Mouse (Mus musculus) CD4-positive helper T cell, adult 2 months (primary cell): ENCODE measurements around the gene Doc2g.
"Not testable (repeated sequence)": the region's sequence is repeated elsewhere in the genome, so short reads cannot be mapped to it uniquely, and the experiment has no call there.

Experiments
- DNase-seq: peaks from one replicate; pipeline ENCODE4 v3.0.0-alpha.2; 2012; ENCODE audit warnings: low read depth, missing footprints, low spot score

Doc2g gene

DNA sequence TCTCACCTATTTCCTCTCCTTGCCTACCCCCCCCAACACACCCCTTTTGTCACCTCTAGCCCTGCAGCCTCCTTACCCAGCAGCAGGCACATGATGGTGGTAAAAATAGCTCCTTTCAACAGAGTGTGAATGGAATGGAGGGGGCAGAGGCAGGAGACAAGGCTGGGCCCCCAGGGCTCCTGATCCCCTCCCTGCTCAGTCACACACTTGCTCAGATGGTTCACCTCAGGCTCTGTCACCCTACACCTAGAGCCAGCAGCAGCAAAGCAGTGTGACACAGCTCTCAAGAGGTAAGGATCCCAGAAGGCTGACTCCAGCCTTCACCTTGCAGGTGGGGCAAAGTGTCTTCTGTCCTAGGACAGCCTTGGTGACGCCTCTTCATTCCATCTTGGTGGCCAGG is at the start of gene Doc2g:
TSS of gene Doc2g (plus strand) at position 202 of the 400 bp plus-strand sequence.
- no peak for DNase-seq

DNA sequence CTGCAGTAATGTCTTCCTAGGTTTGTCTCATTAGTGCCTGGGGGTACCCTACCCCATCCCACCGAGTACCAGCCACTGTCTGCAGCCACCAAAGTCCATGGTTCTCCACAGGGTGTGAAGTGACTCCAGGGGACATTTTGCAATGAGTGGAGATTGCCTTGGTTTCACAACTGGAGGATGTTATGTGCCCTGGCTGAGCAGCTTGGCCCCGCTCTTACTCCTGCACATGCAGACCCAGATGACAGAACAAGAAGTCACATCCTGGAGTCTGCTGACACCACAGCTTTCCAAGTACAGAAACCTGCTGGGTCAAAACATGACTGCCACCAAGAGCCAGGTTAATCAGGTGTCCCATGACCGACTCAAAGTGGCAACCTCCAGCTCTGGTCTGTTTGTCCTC is 48.1 kb upstream of the Doc2g start:
- no peak for DNase-seq

DNA sequence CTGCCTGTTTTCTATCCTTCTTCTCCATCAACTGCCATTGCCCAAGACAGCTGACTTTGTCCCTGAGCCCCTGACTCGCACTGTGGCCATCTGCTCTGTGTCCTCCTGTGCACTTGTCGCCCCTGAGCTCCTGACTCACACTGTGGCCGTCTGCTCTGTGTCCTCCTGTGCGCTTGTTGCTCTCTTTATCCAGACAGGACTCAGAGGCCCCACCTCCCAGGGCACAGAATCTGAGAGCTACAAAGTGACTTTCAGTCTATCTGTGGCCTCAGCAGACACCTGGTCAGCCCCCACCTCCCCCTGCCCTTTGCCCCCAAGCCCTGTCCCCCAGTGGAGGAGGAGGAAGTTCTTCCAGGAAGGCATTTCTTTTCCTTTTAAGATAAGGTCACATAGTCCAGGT is 47.3 kb upstream of the Doc2g start:
- DNase-seq = no peak

DNA sequence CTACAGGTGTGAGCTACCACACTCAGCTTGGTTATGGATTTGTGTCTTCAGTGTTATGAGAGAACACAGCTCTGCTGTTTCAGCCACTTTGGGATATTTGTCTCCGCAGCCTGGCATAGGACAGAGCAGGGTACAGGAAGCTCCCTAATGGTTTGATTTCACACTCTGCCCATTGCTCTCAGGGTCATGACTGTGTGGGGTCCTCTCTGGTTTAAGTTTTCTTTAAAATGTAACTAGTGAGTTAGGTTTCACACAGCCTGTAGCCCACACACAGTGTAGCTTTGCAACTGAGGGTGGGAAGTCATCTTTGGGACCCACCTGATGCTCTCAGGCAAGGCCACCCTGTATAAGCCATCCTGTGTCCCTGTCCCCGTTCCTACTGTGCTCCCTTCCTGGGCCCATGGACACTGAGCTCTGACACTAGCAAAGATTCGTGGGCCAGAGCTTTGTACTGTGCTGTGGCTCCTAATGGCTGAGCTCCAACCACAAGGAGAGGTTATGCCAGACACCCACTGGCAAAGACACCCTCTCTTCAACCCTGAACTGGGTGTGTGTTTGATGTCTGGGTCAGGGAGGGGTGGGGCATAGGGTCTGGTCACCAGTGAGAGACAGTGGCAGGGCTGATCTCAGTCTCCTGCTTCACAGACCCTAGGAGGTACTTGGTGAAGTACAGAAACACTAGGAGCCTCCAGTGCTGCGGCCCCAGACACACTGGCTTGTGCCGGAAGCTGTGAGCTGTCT is 45.6 kb upstream of the Doc2g start:
- DNase-seq = not testable (repeated sequence)

DNA sequence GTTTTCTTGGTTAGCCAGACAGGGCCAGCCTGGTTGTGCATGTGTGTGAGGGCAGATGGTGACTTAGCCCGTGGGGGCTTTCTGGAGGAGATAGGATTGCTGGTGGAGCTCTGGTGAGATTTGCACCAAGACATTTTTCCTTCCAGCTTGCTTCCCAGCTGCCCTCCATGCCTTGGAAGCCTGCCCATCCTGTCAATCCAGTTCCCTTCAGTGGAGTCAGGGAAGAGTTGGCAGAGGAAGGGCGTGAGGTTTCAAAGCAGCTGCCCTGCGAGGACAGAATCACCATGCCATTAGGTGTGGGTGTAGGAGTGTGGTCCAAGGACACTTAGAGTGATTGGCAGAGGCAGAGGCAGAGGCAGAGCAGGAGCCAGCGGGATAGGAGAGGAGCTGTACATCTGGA is 44.6 kb upstream of the Doc2g start, which contains the start of gene Aldh3b3:
TSS of gene Aldh3b3 (plus strand) at position 176 of the 400 bp plus-strand sequence.
- no peak for DNase-seq

DNA sequence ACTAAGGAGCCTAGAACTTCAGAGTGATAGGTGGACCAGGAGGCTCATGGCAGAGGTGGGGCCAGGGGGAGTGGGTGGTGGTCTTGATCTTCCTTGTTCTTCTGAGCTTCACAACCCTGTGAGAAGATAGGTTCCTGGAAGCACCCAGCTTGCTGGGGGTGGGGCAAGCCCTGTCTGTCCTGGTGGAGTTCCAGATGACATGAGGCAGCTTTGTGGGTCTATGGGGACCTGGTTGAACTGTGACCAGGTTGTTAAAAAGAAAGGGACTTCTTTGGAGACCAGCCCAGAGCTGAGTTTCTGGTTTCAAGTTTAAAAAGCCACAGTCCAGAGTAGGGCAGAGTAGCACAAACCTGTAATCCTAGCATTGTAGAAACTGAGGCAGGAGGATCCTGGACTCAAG is 44.1 kb upstream of the Doc2g start:
- DNase-seq = no peak

DNA sequence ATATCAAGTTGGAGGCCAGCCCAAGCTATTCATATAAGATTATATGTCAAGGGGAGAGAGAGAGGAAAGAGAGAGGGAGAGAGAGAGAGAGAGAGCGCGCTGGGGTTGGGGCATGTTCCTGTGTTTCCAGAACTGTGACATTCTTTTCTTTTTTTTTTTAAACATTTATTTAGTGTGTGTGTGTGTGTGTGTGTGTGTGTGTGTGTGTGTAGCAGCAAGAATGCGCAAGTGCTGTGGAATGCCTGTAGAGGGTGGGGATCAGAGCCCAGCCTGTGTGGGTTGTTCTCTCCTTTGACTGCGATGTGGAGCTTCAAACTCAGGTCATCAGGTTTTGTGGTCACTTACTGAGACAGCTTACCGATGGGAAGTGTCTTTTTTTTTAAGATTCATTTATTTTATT is 42.9 kb upstream of the Doc2g start:
- no peak for DNase-seq

DNA sequence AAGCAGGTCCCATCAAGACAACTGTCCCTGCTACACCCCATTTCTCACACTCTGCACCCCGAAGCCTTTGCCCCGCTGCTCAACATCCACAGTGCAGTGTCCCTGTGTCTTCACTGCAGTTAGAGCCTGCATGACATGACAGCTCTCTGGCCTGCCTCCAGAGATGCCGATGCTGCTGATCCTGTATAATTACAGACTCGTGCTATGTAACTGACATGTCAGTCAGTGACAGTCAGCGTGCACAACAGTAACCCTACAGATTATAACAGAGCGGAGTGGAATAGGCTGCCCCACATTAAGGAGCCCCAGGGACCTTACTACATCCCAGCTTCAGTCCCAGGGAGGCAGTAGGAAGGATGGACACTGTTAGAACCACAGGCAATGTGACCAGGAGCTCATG is 41.3 kb upstream of the Doc2g start:
- DNase-seq = not testable (repeated sequence)

DNA sequence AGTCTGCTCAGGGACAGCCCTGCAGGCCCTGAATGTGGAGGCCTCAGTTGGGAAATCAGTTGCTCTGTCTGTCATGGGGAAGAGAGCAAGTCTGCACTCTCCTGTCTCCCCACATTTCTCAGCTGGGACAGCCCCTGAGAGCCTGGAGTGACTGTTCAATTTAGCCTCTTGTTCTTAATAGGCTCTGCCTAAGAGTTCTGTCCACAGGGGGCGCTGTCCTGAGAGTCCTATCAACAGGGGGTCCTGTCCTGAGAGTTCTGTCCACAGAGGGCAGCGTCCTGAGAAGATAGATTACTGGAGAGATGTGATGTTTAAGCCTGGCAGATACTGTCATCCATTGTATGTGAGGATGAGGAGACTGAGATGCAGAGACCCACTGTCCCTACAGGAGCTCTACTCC is 40.6 kb upstream of the Doc2g start:
- no peak for DNase-seq

DNA sequence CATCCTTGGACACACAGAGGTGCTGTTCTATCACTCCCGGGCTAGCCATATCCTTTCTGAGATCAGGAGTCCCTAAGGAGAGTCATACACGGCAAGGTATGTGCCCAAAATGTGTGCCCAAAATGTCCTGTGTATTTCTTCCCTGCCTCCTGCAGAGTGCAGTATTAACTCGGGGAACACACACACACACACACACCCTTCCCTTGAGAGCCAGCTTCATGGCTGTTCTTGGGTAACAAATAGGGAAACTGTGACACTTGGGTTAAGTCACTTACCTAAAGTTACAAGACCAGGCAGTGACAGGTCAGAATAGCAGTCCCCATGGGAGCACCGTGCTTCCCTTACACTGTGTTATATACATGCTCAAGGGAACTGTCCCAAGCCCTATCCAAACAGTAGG is 39.1 kb upstream of the Doc2g start:
- DNase-seq = no peak

DNA sequence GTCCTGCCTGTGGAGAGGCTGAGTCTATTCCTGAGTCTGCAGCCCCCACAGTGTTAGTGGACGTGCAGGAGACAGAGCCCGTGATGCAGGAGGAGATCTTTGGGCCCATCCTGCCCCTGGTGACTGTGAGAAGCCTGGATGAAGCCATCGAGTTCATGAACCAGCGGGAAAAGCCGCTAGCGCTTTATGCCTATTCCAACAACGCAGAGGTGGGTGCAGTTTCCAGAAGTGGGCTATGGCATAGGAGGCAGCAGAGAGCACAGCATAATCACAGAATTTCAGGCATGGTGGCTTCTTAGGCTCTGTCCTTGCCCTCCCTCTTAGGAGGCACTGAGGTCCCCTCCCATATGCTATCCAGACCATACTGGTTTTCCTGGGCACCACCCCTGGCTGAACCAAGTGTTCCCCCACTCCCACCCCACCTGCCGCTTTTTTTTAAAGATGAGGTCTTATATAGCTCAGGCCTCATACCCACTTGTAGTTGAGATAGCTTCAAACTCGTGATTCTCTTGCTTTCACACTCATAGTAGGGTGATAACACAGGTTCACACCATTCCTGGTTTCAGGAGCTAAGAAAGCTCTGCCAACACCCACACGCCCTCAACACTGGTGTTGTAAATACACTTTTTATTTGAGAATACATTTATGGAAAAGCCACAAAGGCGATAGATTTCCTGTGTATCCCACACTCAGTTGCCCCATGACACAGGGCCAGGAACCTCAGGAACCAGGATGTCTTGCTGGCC is 36.6 kb upstream of the Doc2g start:
- no peak for DNase-seq

DNA sequence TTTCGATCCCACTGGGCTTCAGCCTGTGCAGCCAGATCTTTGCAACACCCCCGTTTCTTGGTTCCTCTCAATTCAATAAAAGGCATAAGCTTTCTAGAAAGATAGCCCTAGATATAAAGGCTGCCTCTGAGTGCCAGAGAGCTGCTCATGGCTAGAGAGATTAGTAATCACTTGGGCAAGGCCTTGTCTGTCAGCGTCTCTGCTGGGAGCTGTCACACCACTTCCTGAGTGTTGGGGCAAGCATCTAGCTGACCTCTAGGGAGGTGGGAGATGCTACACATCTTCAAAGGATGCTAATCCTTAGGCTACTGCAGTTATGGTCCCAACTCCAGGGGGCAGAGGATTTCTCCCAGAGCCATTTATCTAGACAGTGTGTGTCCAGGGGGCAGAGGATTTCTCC is 35.9 kb upstream of the Doc2g start:
- DNase-seq = no peak

DNA sequence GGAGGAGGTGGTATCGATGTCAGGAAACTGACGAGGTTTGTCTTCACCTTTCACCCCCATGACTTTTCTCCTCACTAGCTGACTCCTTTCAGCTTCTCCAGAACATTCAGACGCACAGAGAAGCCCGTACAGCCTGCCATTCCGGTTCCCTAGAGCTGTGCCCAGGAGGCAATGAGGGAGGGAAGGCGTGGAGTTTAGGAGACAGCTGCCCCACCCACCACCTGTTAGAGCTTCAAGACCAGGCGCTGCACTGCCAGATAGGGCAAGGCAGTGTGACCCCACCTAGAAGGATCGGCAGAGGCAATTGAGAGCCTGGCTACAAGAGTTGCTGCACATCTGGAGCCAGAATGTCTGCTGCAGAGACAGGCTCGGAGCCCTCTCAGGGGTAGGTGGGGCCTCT is 30.9 kb upstream of the Doc2g start, which contains the start of gene Aldh3b2:
TSS of gene Aldh3b2 (plus strand) at position 100 of the 400 bp plus-strand sequence.
- no peak for DNase-seq

DNA sequence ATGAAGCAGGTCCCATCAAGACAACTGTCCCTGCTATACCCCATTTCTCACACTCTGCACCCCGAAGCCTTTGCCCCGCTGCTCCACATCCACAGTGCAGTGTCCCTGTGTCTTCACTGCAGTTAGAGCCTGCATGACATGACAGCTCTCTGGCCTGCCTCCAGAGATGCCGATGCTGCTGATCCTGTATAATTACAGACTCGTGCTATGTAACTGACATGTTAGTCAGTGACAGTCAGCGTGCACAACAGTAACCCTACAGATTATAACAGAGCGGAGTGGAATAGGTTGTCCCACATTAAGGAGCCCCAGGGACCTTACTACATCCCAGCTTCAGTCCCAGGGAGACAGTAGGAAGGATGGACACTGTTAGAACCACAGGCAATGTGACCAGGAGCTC is 28.5 kb upstream of the Doc2g start:
- DNase-seq = not testable (repeated sequence)

DNA sequence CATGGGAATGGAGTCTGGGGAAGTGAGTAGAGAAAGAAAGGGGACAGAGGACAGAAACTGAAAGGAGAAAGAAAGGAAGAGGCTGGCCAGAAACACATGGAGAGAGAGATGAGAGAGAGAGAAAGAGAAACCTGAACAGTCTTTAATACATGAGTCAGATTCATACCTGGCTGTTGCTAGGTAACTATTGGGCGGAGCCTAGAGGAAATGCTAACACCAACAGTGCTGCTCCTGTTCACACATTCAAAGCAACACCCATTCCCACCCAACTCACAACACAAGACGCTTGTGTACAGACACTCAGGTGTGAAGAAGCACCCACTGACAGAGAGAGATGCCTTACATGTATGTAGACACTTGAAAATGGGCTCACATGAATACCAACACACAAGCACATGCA is 27.2 kb upstream of the Doc2g start:
- peak; percentile 43 for DNase-seq

DNA sequence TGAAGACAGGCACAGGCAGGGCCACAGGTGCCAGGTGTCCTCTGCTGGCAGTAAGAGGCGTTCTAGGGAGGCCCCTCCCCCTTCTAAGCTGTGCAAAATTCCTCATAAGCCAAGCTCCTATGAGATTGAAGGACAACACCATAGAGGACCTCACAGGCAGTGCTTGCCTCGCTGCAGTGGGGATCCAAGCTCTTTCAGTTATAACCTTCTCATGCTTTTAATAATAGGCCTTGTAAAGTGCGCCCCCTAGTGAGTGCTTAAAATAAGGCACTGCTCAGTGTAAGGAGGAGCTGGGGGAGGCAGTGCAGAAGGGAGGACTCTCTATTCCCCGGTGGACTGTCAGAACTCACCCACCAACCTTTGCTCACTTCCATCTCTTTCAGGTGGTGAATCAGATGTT is 22.8 kb upstream of the Doc2g start:
- DNase-seq = peak; percentile 82

DNA sequence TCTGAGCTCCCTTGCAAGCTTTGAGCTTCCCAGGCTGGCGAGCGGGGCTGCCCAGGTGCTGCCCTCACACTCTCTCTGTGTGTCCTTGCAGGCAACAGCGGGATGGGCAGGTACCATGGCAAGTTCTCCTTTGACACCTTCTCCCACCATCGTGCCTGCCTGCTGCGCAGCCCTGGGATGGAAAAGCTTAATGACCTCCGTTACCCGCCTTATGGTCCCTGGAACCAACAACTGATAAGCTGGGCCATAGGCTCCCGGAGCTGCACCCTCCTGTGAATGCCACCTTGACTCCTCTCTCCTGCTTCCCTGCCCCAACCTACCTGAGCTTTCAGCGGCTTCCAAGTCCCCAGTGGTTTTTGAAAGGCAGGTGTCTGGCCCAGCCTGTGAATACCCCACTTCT is 22.2 kb upstream of the Doc2g start:
- no peak for DNase-seq

DNA sequence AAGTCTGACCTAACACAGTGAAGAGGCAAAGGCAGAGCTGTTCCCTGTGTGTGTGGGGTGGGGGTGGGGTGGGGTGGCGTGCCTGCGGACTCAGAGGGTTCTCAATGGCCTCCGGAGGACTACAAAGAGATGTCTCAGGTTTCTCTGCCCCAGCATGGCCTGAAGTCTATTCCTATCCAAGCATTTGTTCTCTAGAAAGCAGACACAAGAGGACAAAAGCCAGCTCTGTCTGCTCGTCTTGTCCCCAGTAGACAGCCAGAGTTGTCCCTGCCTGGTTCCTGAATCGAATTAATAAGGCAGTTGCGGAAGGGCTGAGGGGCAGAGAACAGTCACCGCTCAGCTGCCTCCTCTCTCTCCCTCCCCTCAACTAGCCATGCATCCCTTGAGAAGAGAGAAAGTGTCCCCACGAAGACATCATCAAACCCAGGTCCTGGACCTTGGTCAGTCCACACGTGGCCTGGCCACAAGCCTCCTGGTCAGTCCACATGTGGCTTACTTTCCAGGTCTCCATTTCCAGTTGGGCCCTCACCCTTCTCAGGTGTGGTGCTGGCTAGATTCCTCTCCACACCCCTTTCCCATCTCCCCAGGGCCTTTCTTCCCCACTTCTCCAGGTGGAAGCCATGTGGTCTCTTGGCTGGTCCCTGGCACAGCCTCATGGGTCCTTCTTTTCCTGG is 19.4 kb upstream of the Doc2g start:
- no peak for DNase-seq

DNA sequence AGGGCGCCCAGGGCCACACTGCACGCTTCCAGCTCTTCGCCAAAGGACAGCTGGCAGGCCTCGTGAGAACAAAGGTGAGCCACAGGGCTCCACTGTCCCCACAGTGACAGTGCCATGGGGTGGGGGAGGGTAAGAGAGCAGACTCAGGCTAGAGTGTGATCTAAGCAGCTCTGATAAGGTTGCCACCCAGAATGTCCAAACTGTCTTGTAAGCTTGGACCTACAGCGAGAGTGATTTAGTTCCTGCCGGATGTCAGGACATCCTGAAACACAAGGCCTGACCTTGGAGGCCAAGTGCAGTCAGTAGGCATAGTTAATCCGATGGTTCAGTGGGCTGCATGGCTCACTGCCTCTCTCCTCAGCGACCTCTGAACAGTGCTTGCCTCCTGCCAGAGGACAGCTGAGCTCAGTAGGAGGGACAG is 17.8 kb upstream of the Doc2g start:
- no peak for DNase-seq

DNA sequence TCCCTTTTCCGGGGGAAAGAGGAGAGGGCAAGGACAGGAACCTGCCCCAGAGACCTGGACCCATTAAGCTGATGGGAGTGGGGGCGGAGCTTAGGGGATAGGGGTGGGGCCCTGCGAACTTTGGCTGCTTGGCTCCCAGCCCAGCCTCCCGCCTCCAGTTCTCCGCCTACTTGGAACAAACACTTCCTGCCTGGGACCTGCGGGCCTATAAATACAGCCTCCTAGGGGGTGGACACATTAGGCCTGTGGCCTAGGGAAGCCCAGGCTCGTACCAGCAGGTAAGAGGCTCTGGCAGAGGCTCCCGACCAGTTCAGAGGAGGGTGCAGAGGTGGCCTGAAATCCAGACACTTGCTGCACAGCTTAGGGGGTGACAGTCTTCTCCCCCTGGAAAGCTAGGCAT is 16.8 kb upstream of the Doc2g start, which contains the start of gene Acy3:
TSS of gene Acy3 (plus strand) at position 237 of the 400 bp plus-strand sequence.
- peak; percentile 31 for DNase-seq

DNA sequence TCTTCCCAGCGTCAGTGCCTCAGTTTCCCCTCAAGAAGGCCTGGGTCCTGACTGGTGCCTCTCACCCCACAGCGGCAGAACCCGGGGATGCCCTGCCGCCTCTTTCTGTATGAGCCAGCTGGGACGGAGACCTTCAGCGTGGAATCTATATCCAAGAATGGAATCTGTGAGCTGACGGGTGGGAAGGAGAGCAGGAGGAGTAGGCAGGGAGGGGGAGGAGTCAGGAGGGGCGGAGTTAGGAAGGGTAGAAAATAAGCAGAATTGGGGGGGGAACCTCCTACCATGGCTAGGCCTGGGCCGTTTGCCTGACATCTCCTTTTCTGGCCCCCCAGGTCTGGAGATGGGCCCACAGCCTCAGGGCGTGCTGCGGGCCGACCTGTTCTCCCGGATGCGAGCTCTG is 15.0 kb upstream of the Doc2g start:
- DNase-seq = no peak

DNA sequence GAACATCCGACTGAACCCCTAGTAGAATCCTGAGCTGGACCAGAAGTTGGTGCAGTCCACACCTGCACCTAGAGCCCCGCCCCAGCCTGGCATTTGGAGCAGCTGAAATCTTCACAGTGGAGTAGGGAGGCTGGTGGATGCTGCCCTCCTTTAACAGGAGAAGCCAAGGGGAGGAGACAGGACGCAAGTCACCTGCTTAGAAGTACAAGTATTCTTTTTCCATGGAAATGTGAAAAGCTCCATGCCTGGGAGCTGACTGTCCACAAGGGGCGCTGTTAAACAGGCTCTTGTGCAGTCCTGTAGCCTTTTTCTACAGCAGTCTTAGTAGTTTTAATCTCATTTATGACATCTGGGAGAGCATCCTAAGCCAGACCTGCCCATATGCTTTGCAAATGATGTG is 14.4 kb upstream of the Doc2g start:
- no peak for DNase-seq
